Mouse (Mus musculus) heart, adult 2 months (tissue): ENCODE results near the gene Tom1.

Experiments
- CTCF ChIP-seq: fragments of 200-600 bp; IDR thresholded peaks from 2 replicates; pipeline ENCODE4 v1.8.1; 2022; ENCODE audit warnings: antibody characterized with exemption, mild to moderate bottlenecking, moderate library complexity
- EP300 ChIP-seq: fragments of 200-500 bp; IDR thresholded peaks from 2 replicates; pipeline ENCODE4 v1.6.1; 2011; ENCODE audit warnings: low read depth, low read length, control low read depth; ENCODE audit not compliant: insufficient read depth
- POLR2A ChIP-seq: fragments of 200-500 bp; IDR thresholded peaks from 2 replicates; pipeline ENCODE4 v1.6.1; 2011; ENCODE audit warnings: mild to moderate bottlenecking, low read depth, low read length, control low read depth; ENCODE audit not compliant: insufficient read depth

DNA sequence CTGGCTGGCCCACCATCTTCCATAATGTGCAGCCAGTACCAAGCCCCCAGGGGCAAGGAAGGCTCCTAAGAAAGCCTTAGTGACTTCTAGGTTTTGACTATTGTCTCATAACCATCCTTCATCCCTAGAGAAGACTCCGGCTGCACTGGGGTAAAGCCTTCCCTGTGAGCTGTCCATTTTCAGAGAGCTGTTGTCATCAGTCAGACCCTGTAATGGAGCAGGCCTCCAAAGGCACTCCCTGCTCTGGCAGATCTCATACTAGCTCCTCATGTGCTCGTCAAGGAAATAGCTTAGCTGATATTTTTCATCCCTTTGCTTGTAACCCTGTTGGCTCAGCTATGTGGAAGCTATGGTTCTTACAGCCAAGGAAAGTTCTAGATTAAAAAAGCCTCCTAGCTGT lies 27.3 kb downstream of the Tom1 start:
- TF ChIP-seq POLR2A (no peak), CTCF (no peak), EP300 (no peak)
